Mouse (Mus musculus): ENCODE data around the gene Vav2. TPM values are rescaled to one million over a fixed set of nuclear protein-coding genes. Genes with fewer than 3 reads are reported as not detected.
A peak's percentile ranks its signal among the peaks of the same experiment; 100 is the strongest.

Vav2 gene
- polyA plus RNA-seq, 1 experiment = 6.6 TPM

GRCm38 (mm10) chr2:27336600-27336999, 90.2 kb downstream of the Vav2 start:
- no peak overlapping the region for H3K4me3 ChIP-seq (ENCODE audit: insufficient read depth, low read depth, low read length)
- peaks cover 5% of the 10 kb centered on the region; the same call in 1 of the 2 replicates for H3K4me1 ChIP-seq (ENCODE audit: control insufficient read depth, insufficient read depth, insufficient read length, low read length)
- H3K27ac ChIP-seq (replicated peaks; ENCODE audit: low read depth, low read length) = no peak overlapping the region

- H3K4me1 ChIP-seq (ENCODE audit: control insufficient read depth, insufficient read depth, insufficient read length, low read length) = peaks cover 2% of the 10 kb centered on the region; the same call in 1 of the 2 replicates
- H3K4me3 ChIP-seq (ENCODE audit: insufficient read depth, low read depth, low read length) = no peak overlapping the region
- H3K27ac ChIP-seq (replicated peaks; ENCODE audit: low read depth, low read length) = no peak overlapping the region
These were observed 92.0 kb downstream of the Vav2 start for GRCm38 (mm10) chr2:27334816-27335215.

DNA sequence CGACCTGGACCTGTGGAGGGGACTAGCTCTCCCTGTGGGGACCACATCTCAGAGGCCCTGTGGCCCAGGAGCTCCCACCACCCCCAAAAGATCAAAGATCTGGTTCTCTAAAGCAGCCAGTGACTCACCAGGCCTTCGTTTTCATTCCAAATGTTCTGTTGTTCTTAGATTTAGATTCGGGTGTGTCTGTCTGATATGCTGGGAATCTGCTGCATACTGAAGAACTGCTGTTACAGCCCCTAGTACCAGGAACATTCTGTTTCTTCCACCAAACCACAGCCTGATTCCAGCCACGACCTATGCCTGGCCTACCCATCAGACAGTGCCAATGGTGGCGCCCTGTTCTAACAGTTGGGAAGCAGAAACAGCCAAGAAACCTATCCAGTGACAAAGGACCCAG, 95.3 kb downstream of the Vav2 start:
- Histone ChIP-seq H3K4me1 (ENCODE audit: control insufficient read depth, insufficient read depth, insufficient read length, low read length) (peaks cover 23% of the 10 kb centered on the region), H3K27ac (replicated peaks; ENCODE audit: low read depth, low read length) (no peak overlapping the region), H3K4me3 (ENCODE audit: insufficient read depth, low read depth, low read length) (no peak overlapping the region)

GRCm38 (mm10) chr2:27330446-27330845, 96.4 kb downstream of the Vav2 start:
- Histone ChIP-seq H3K27ac (replicated peaks; ENCODE audit: low read depth, low read length) (no peak overlapping the region), H3K4me1 (ENCODE audit: control insufficient read depth, insufficient read depth, insufficient read length, low read length) (peaks cover 29% of the 10 kb centered on the region), H3K4me3 (ENCODE audit: insufficient read depth, low read depth, low read length) (no peak overlapping the region)

DNA sequence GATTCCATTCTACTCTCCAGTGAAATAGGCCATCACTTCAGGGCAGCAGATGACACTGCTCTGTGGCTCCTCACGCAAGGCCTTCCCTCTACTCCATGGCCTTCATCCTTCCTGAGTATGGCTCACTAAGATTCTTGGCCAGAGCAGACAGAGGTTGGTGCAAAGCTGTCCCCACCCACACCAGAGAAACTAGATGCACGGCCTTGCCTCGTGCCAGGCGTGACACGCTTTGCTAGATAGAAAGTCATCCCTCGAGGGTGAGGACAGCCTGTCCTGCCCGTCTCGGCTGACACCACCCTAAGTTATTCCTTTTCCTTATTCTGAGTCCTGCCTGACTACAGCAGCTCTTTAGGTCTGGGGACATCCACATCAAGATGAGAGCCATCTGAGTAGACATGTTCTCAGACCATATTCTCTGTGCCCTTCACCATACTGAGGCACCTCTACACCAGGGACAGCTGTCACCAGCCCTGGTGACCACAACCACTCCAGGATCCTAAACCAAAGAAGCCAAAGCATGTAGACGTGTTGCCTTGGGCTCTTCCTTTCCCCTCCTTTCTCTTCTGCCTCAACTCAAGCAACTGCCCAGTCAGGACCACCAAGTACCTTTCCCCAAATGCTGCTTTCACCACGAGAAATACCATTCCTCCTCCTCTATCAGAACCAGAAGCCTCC, 97.3 kb downstream of the Vav2 start:
- no peak overlapping the region for H3K27ac ChIP-seq (replicated peaks; ENCODE audit: low read depth, low read length)
- no peak overlapping the region for H3K4me3 ChIP-seq (ENCODE audit: insufficient read depth, low read depth, low read length)
- peaks cover 33% of the 10 kb centered on the region for H3K4me1 ChIP-seq (ENCODE audit: control insufficient read depth, insufficient read depth, insufficient read length, low read length)

DNA sequence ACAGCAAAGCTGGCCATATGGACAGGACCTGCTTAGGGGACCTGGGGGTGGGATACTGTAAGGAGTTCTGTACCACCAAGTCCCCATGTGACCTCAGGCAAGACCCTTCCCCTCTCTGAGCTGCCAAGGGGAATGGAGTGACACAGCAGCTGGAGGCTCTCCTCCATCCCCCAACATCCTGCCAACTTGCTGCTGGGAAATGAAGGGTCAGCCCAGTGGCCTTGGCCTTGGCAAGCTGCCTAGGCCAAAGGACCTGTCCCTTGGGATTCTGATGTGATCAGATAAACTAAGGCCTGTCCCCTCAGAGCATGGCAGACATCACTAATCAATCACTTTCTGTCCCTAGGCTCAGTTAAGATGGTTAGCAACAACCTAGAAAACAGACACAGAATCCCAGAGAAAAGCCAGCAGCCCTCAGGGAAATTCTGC, 98.2 kb downstream of the Vav2 start:
- Histone ChIP-seq H3K27ac (replicated peaks; ENCODE audit: low read depth, low read length) (peak overlapping the region; percentile 36), H3K4me3 (ENCODE audit: insufficient read depth, low read depth, low read length) (no peak overlapping the region), H3K4me1 (ENCODE audit: control insufficient read depth, insufficient read depth, insufficient read length, low read length) (peaks cover 33% of the 10 kb centered on the region)

GRCm38 (mm10) chr2:27327886-27328285, 98.9 kb downstream of the Vav2 start:
- 0 out of 2 replicates have a peak overlapping the region, but pooled peaks have one; percentile 19 for H3K27ac ChIP-seq (replicated peaks; ENCODE audit: low read depth, low read length)
- no peak overlapping the region for H3K4me3 ChIP-seq (ENCODE audit: insufficient read depth, low read depth, low read length)
- H3K4me1 ChIP-seq (ENCODE audit: control insufficient read depth, insufficient read depth, insufficient read length, low read length) = peaks cover 33% of the 10 kb centered on the region

- Histone ChIP-seq H3K4me1 (ENCODE audit: control insufficient read depth, insufficient read depth, insufficient read length, low read length) (peaks cover 33% of the 10 kb centered on the region), H3K27ac (replicated peaks; ENCODE audit: low read depth, low read length) (no peak overlapping the region), H3K4me3 (ENCODE audit: insufficient read depth, low read depth, low read length) (no peak overlapping the region)
These were observed 99.8 kb downstream of the Vav2 start for GRCm38 (mm10) chr2:27327076-27327475.

GRCm38 (mm10) chr2:27326357-27326756, 100.5 kb downstream of the Vav2 start:
- no peak overlapping the region for H3K27ac ChIP-seq (replicated peaks; ENCODE audit: low read depth, low read length)
- H3K4me1 ChIP-seq (ENCODE audit: control insufficient read depth, insufficient read depth, insufficient read length, low read length) = peaks cover 33% of the 10 kb centered on the region
- H3K4me3 ChIP-seq (ENCODE audit: insufficient read depth, low read depth, low read length) = no peak overlapping the region

DNA sequence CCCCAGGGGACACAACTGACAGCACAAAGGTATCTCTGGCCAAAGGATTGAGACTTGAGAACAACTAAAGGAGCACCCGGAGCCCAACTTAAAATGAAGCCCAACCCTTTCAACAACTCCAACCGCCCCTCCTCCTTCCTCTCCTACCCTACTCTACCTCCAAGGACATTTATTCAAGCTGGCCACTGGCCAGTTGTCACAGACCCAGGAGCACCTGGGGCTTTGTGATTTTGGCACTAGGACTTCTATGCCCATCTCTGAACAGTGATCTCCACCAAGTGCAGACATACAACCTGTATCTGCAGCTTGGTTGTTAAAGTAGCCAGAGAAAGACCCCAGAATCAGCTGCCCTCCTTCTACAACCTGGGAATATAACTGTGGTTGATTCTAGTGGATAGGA, 102.1 kb downstream of the Vav2 start:
- Histone ChIP-seq H3K4me1 (ENCODE audit: control insufficient read depth, insufficient read depth, insufficient read length, low read length) (peaks cover 33% of the 10 kb centered on the region), H3K27ac (replicated peaks; ENCODE audit: low read depth, low read length) (no peak overlapping the region)

GRCm38 (mm10) chr2:27321431-27321875, 105.4 kb downstream of the Vav2 start:
- H3K4me3 ChIP-seq (ENCODE audit: insufficient read depth, low read depth, low read length) = no peak overlapping the region
- no peak overlapping the region for H3K27ac ChIP-seq (replicated peaks; ENCODE audit: low read depth, low read length)
- H3K4me1 ChIP-seq (ENCODE audit: control insufficient read depth, insufficient read depth, insufficient read length, low read length) = peaks cover 13% of the 10 kb centered on the region

More for the DNA sequence above, 102.1 kb downstream of the Vav2 start:
- no peak overlapping the region for H3K4me3 ChIP-seq (ENCODE audit: insufficient read depth, low read depth, low read length)

- Histone ChIP-seq H3K4me3 (ENCODE audit: insufficient read depth, low read depth, low read length) (no peak overlapping the region), H3K4me1 (ENCODE audit: control insufficient read depth, insufficient read depth, insufficient read length, low read length) (peaks cover 7% of the 10 kb centered on the region), H3K27ac (replicated peaks; ENCODE audit: low read depth, low read length) (no peak overlapping the region)
These were observed 106.0 kb downstream of the Vav2 start for GRCm38 (mm10) chr2:27320820-27321219.

- H3K27ac ChIP-seq (replicated peaks; ENCODE audit: low read depth, low read length) = no peak overlapping the region
- H3K4me1 ChIP-seq (ENCODE audit: control insufficient read depth, insufficient read depth, insufficient read length, low read length) = peaks cover 4% of the 10 kb centered on the region
- H3K4me3 ChIP-seq (ENCODE audit: insufficient read depth, low read depth, low read length) = no peak overlapping the region
These were observed 108.2 kb downstream of the Vav2 start for GRCm38 (mm10) chr2:27318606-27319005.

GRCm38 (mm10) chr2:27318197-27318596, 108.6 kb downstream of the Vav2 start:
- Histone ChIP-seq H3K27ac (replicated peaks; ENCODE audit: low read depth, low read length) (no peak overlapping the region), H3K4me3 (ENCODE audit: insufficient read depth, low read depth, low read length) (no peak overlapping the region), H3K4me1 (ENCODE audit: control insufficient read depth, insufficient read depth, insufficient read length, low read length) (peaks cover 4% of the 10 kb centered on the region)

GRCm38 (mm10) chr2:27316167-27316566, 110.7 kb downstream of the Vav2 start:
- no peak overlapping the region for H3K27ac ChIP-seq (replicated peaks; ENCODE audit: low read depth, low read length)

GRCm38 (mm10) chr2:27314269-27314668, 112.6 kb downstream of the Vav2 start:
- Histone ChIP-seq H3K4me1 (ENCODE audit: control insufficient read depth, insufficient read depth, insufficient read length, low read length) (peaks cover 11% of the 10 kb centered on the region), H3K27ac (replicated peaks; ENCODE audit: low read depth, low read length) (no peak overlapping the region), H3K4me3 (ENCODE audit: insufficient read depth, low read depth, low read length) (no peak overlapping the region)

More at GRCm38 (mm10) chr2:27316167-27316566, 110.7 kb downstream of the Vav2 start:
- peaks cover 8% of the 10 kb centered on the region for H3K4me1 ChIP-seq (ENCODE audit: control insufficient read depth, insufficient read depth, insufficient read length, low read length)
- H3K4me3 ChIP-seq (ENCODE audit: insufficient read depth, low read depth, low read length) = no peak overlapping the region

Data from brown adipose tissue, adult 24 weeks (tissue).